24 mouse cellular contexts compared by ENCODE assay signal in the genomic region with DNA sequence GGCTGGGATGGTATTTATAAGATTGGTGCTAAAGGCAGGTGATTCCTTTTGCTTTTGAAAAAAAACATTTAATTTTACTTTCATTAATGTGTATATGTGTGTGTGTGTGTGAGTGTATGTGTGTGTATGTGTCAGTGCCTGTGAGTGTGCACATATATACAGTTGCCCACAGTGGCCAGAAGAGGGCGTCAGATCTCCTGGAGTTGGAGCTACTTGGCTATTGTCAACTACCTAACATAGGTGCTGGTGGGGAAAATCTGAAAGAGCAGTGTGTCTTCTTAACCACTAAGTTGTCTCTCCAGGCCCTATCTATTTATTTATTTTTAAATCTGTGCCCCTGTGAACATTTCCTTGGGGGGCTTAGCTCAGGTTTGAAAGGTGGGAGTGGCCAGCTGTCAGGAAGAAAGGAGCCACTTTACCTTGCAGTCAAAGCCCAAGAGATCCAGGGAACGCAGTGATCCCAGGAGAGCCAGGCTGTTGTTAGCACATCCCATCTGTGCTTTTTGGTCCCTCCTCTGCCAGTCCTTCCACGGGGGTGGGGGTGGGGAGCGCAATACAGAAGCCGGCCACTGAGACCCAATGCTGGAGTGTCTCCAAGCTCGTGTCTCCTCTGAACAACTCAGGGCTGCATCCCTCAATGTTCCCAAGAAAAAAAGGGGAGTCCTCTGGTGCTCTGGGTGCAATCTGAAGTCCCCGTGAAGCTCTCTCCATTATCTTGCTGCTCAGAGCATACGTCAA. TPM values are rescaled to one million over a fixed set of nuclear protein-coding genes. Genes with fewer than 3 reads are reported as not detected.
A peak's percentile ranks its signal among the peaks of the same experiment; 100 is the strongest.
DNase-seq lines count a peak whose midpoint lies in the region; ATAC-seq and TF ChIP-seq lines count a peak whose summit lies in the region.
"Had no signal": no experiment of that assay in that cellular context is flagged by ENCODE, and none has a peak within 500 bp of the region (broad histone marks: within the 10 kb centered on the region; RNA-seq: fewer than 3 reads in every experiment).

No protein-coding gene starts in this region.

- peak; percentile 15 for DNase-seq in forebrain, embryonic 14.5 days (ENCODE audit: low spot score)
- no peak for DNase-seq in left cerebral cortex, adult 2 months (ENCODE audit: extremely low spot score in 1 of 2, low spot score in 2 of 2)
- DNase-seq in left cerebral cortex, adult 9 months (ENCODE audit: low spot score in 2 of 2): no peak
- DNase-seq in R1 (ENCODE audit: low read depth, low spot score): peak; percentile 31
- no peak for DNase-seq in liver
- DNase-seq: heart, postnatal 10 days; kidney, adult 9 months; lung, postnatal 14 days; spleen, adult 18-20 months had no signal

- peak; percentile 10 for TF ChIP-seq CTCF in left cerebral cortex, adult 2 months (IDR thresholded peaks at IDR 0.05)

- H3K9me3 ChIP-seq in forebrain, embryonic 14.5 days (replicated peaks; ENCODE audit: control insufficient read depth, low read length): no peaks in the 10 kb centered on the region
- H3K9me3 ChIP-seq in forebrain, embryonic 15.5 days: no peaks in the 10 kb centered on the region
- no peaks in the 10 kb centered on the region for H3K9me3 ChIP-seq in neural tube, embryonic 15.5 days (replicated peaks)
- H3K9me3 ChIP-seq: embryonic facial prominence, embryonic 15.5 days; heart, embryonic 10.5 days; limb, embryonic 13.5 days; liver, embryonic 15.5 days; stomach, embryonic 15.5 days had no signal

- H3K9ac ChIP-seq in forebrain, embryonic 14.5 days (ENCODE audit: low read length): no peak overlapping the region
- H3K9ac ChIP-seq in forebrain, embryonic 15.5 days (replicated peaks): no peak overlapping the region
- H3K9ac ChIP-seq in neural tube, embryonic 15.5 days (replicated peaks): no peak overlapping the region
- H3K9ac ChIP-seq: embryonic facial prominence, embryonic 15.5 days; limb, embryonic 13.5 days; liver, embryonic 15.5 days; stomach, embryonic 15.5 days had no signal

- intact Hi-C loops in left cerebral cortex, adult 2 months (cut with DNase I): no loop called here

- no peak overlapping the region for H3K27ac ChIP-seq in forebrain, embryonic 14.5 days (ENCODE audit: low read depth, low read length)
- no peak overlapping the region for H3K27ac ChIP-seq in forebrain, embryonic 15.5 days (replicated peaks)
- no peak overlapping the region for H3K27ac ChIP-seq in left cerebral cortex, adult 2 months
- peak overlapping the region; percentile 61 for H3K27ac ChIP-seq in neural tube, embryonic 15.5 days (replicated peaks)
- H3K27ac ChIP-seq: embryonic facial prominence, embryonic 15.5 days; heart, embryonic 10.5 days; limb, embryonic 13.5 days; liver, embryonic 15.5 days; stomach, embryonic 15.5 days had no signal

- H3K4me2 ChIP-seq in forebrain, embryonic 14.5 days (ENCODE audit: low read length): no peak overlapping the region
- H3K4me2 ChIP-seq in forebrain, embryonic 15.5 days (replicated peaks): no peak overlapping the region
- 0 out of 2 replicates have a peak overlapping the region, but pooled peaks have one; percentile 13 for H3K4me2 ChIP-seq in neural tube, embryonic 15.5 days
- H3K4me2 ChIP-seq: embryonic facial prominence, embryonic 15.5 days; limb, embryonic 13.5 days; liver, embryonic 15.5 days; stomach, embryonic 15.5 days had no signal

- no peaks in the 10 kb centered on the region for H3K27me3 ChIP-seq in forebrain, embryonic 14.5 days (replicated peaks; ENCODE audit: control insufficient read depth, insufficient read depth, low read length)
- no peaks in the 10 kb centered on the region for H3K27me3 ChIP-seq in forebrain, embryonic 15.5 days
- H3K27me3 ChIP-seq in neural tube, embryonic 15.5 days (replicated peaks): no peaks in the 10 kb centered on the region
- H3K27me3 ChIP-seq: embryonic facial prominence, embryonic 15.5 days; limb, embryonic 13.5 days; liver, embryonic 15.5 days; megakaryocyte, embryonic 14.5 days; stomach, embryonic 15.5 days had no signal

- WGBS in forebrain, embryonic 14.5 days: 48% methylated on average over 8 of the region's 8 CpGs
- WGBS in forebrain, embryonic 15.5 days: 42% methylated on average over 8 of the region's 8 CpGs
- 39% methylated on average over 8 of the region's 8 CpGs for WGBS in neural tube, embryonic 15.5 days

- H3K4me3 ChIP-seq in forebrain, embryonic 14.5 days (ENCODE audit: low read depth, low read length): no peak overlapping the region
- H3K4me3 ChIP-seq in forebrain, embryonic 15.5 days: no peak overlapping the region
- no peak overlapping the region for H3K4me3 ChIP-seq in left cerebral cortex, adult 2 months
- H3K4me3 ChIP-seq in neural tube, embryonic 15.5 days (replicated peaks): no peak overlapping the region
- H3K4me3 ChIP-seq: embryonic facial prominence, embryonic 15.5 days; heart, embryonic 10.5 days; limb, embryonic 13.5 days; liver, embryonic 15.5 days; megakaryocyte, embryonic 14.5 days; stomach, embryonic 15.5 days had no signal

- peaks cover 3% of the 10 kb centered on the region; the same call in 1 of the 2 replicates for H3K4me1 ChIP-seq in forebrain, embryonic 14.5 days (ENCODE audit: control insufficient read depth, insufficient read depth, low read length)
- H3K4me1 ChIP-seq in forebrain, embryonic 15.5 days: peaks cover 4% of the 10 kb centered on the region; the same call in 1 of the 2 replicates
- H3K4me1 ChIP-seq in neural tube, embryonic 15.5 days: peaks cover 9% of the 10 kb centered on the region
- H3K4me1 ChIP-seq: embryonic facial prominence, embryonic 15.5 days; heart, embryonic 10.5 days; limb, embryonic 13.5 days; liver, embryonic 15.5 days; megakaryocyte, embryonic 14.5 days; stomach, embryonic 15.5 days had no signal

- no peaks in the 10 kb centered on the region for H3K36me3 ChIP-seq in forebrain, embryonic 14.5 days (ENCODE audit: control insufficient read depth, insufficient read depth, low read length)
- no peaks in the 10 kb centered on the region for H3K36me3 ChIP-seq in forebrain, embryonic 15.5 days
- no peaks in the 10 kb centered on the region for H3K36me3 ChIP-seq in neural tube, embryonic 15.5 days
- H3K36me3 ChIP-seq: embryonic facial prominence, embryonic 15.5 days; heart, embryonic 10.5 days; limb, embryonic 13.5 days; liver, embryonic 15.5 days; stomach, embryonic 15.5 days had no signal

- ATAC-seq in forebrain, embryonic 14.5 days: no peak
- ATAC-seq in forebrain, embryonic 15.5 days (replicated peaks): no peak
- no peak for ATAC-seq in neural tube, embryonic 15.5 days (ENCODE audit: low FRiP score)
- ATAC-seq: midbrain, embryonic 16.5 days had no signal

RNA-seq across cellular contexts. Expression of gene A330070K13Rik, which starts 9.4 kb away (rescaled TPM):
- polyA plus RNA-seq in forebrain, embryonic 14.5 days (2014; fragmentation: Nextera tagmentation; extraction: Ambion mirVana): not detected in 2 replicates
- polyA plus RNA-seq in forebrain, embryonic 15.5 days (2015; fragmentation: Nextera tagmentation; extraction: Ambion mirVana): not detected in 2 replicates
- 1 to 10 TPM; 1.0 to 1.6 TPM for total RNA-seq in left cerebral cortex, adult 2 months (2021)
- polyA plus RNA-seq in neural tube, embryonic 15.5 days (2015; fragmentation: Nextera tagmentation; extraction: Ambion mirVana): 0.26 and 0.45 TPM in 2 replicates
- total RNA-seq: adrenal gland, postnatal 10 days; gastrocnemius, postnatal 4 days; heart, postnatal 10 days had no signal
- polyA plus RNA-seq: embryonic facial prominence, embryonic 15.5 days; forebrain, embryonic 11.5 days; heart, embryonic 10.5 days; large intestine, adult 2 months; limb, embryonic 13.5 days; liver, embryonic 15.5 days; midbrain, embryonic 16.5 days; neural tube, embryonic 11.5 days; stomach, embryonic 15.5 days; thymus, postnatal 0 days had no signal

RNA-seq across cellular contexts. Expression of gene Caln1, which starts 24.5 kb away (rescaled TPM):
- 2.5 and 6.5 TPM in 2 replicates for polyA plus RNA-seq in forebrain, embryonic 14.5 days (2014; fragmentation: Nextera tagmentation; extraction: Ambion mirVana)
- polyA plus RNA-seq in forebrain, embryonic 15.5 days (2015; fragmentation: Nextera tagmentation; extraction: Ambion mirVana): 17.5 and 17.6 TPM in 2 replicates
- total RNA-seq in left cerebral cortex, adult 2 months (2021): 100 to 1,000 TPM; 116 to 124 TPM
- 42.5 and 51.0 TPM in 2 replicates for polyA plus RNA-seq in neural tube, embryonic 15.5 days (2015; fragmentation: Nextera tagmentation; extraction: Ambion mirVana)
- total RNA-seq: gastrocnemius, postnatal 4 days had no signal
- polyA plus RNA-seq: liver, embryonic 15.5 days; thymus, postnatal 0 days had no signal

Comparison
In these comparisons a context has a peak if more than half of its experiments do, and no peak if none do; other contexts are left out.
1. DNase-seq: peak in forebrain, embryonic 14.5 days (single experiment) and R1 (single experiment); none in left cerebral cortex, adult 2 months (0 of 2), left cerebral cortex, adult 9 months (0 of 2) and liver (single experiment).